Comparison of ENCODE assay signal across 20 mouse cellular contexts in genomic region chrX:147328289-147328688, GRCm38 (mm10).
DNase-seq lines count a peak whose midpoint lies in the region; ATAC-seq lines count a peak whose summit lies in the region.
"Had no signal": no experiment of that assay in that cellular context is flagged by ENCODE, and none has a peak within 500 bp of the region (broad histone marks: within the 10 kb centered on the region; RNA-seq: fewer than 3 reads in every experiment).

No protein-coding gene starts in this region.

- no peak overlapping the region for H3K4me2 ChIP-seq in kidney, embryonic 14.5 days (replicated peaks; ENCODE audit: low read depth, low read length)
- H3K4me2 ChIP-seq in heart, embryonic 12.5 days, result no peak overlapping the region
- H3K4me2 ChIP-seq: embryonic facial prominence, embryonic 13.5 days; limb, embryonic 13.5 days; liver, embryonic 15.5 days; neural tube, embryonic 15.5 days had no signal

- H3K27me3 ChIP-seq in kidney, embryonic 14.5 days (ENCODE audit: control insufficient read depth, insufficient read depth, low read length), result no peaks in the 10 kb centered on the region
- H3K27me3 ChIP-seq in heart, embryonic 12.5 days (replicated peaks), result no peaks in the 10 kb centered on the region
- H3K27me3 ChIP-seq: embryonic facial prominence, embryonic 13.5 days; limb, embryonic 13.5 days; liver, embryonic 15.5 days; neural tube, embryonic 15.5 days had no signal

- H3K27ac ChIP-seq in kidney, embryonic 14.5 days (ENCODE audit: low read depth, low read length), result no peak overlapping the region
- H3K27ac ChIP-seq in heart, embryonic 12.5 days (ENCODE audit: poor library complexity, severe bottlenecking), result no peak overlapping the region
- H3K27ac ChIP-seq: embryonic facial prominence, embryonic 13.5 days; hindbrain, embryonic 10.5 days; left cerebral cortex, adult 2 months; limb, embryonic 13.5 days; liver, embryonic 15.5 days; midbrain, embryonic 10.5 days; neural tube, embryonic 15.5 days had no signal

- no peak overlapping the region for H3K9ac ChIP-seq in kidney, embryonic 14.5 days (ENCODE audit: low read depth, low read length)
- H3K9ac ChIP-seq in heart, embryonic 12.5 days, result no peak overlapping the region
- H3K9ac ChIP-seq: embryonic facial prominence, embryonic 13.5 days; forebrain, postnatal 0 days; limb, embryonic 13.5 days; liver, embryonic 15.5 days; neural tube, embryonic 15.5 days had no signal

- no peaks in the 10 kb centered on the region for H3K4me1 ChIP-seq in kidney, embryonic 14.5 days (ENCODE audit: control insufficient read depth, insufficient read depth, low read length)
- no peaks in the 10 kb centered on the region for H3K4me1 ChIP-seq in heart, embryonic 12.5 days (replicated peaks)
- H3K4me1 ChIP-seq: embryonic facial prominence, embryonic 13.5 days; hindbrain, embryonic 10.5 days; limb, embryonic 13.5 days; liver, embryonic 15.5 days; midbrain, embryonic 10.5 days; neural tube, embryonic 15.5 days had no signal

- no peak overlapping the region for H3K4me3 ChIP-seq in kidney, embryonic 14.5 days (ENCODE audit: low read length)
- H3K4me3 ChIP-seq in heart, embryonic 12.5 days, result no peak overlapping the region
- H3K4me3 ChIP-seq: embryonic facial prominence, embryonic 13.5 days; hindbrain, embryonic 10.5 days; left cerebral cortex, adult 2 months; limb, embryonic 13.5 days; liver, embryonic 15.5 days; midbrain, embryonic 10.5 days; neural tube, embryonic 15.5 days had no signal

- DNase-seq in kidney, adult 18-20 months, result no peak
- DNase-seq in embryo, embryonic 10 days (ENCODE audit: low spot score), result peak; percentile 37
- DNase-seq in kidney, postnatal 10 days, result peak; percentile 30
- no peak for DNase-seq in heart, adult 9 months (ENCODE audit: low spot score in 2 of 2)
- DNase-seq: cerebellum, adult 11-12 months; cerebellum, postnatal 25 days; forebrain, postnatal 0 days; heart, adult 18-20 months; right cerebral cortex, postnatal 4 days; thymus, postnatal 36 days had no signal

- peak; percentile 57; the same call in 1 of the 2 replicates for ATAC-seq in kidney, embryonic 14.5 days (ENCODE audit: low FRiP score, low TSS enrichment)
- ATAC-seq in heart, embryonic 12.5 days (ENCODE audit: insufficient number of reproducible peaks, low FRiP score), result no peak
- ATAC-seq in monocyte, adult 5-6 weeks (replicated peaks; ENCODE audit: insufficient number of reproducible peaks, low FRiP score, low TSS enrichment, poor library complexity, severe bottlenecking), result no peak
- ATAC-seq: forebrain, postnatal 0 days had no signal

- 27% methylated on average over 3 of the region's 3 CpGs for WGBS in kidney, embryonic 14.5 days
- WGBS in heart, embryonic 12.5 days, result 25% methylated on average over 3 of the region's 3 CpGs

- no peaks in the 10 kb centered on the region for H3K9me3 ChIP-seq in kidney, embryonic 14.5 days (ENCODE audit: control insufficient read depth, low read length)
- no peaks in the 10 kb centered on the region for H3K9me3 ChIP-seq in heart, embryonic 12.5 days (replicated peaks)
- H3K9me3 ChIP-seq: embryonic facial prominence, embryonic 13.5 days; hindbrain, embryonic 10.5 days; limb, embryonic 13.5 days; liver, embryonic 15.5 days; midbrain, embryonic 10.5 days; neural tube, embryonic 15.5 days had no signal

- no peaks in the 10 kb centered on the region for H3K36me3 ChIP-seq in kidney, embryonic 14.5 days (ENCODE audit: control insufficient read depth, insufficient read depth, low read length)
- no peaks in the 10 kb centered on the region for H3K36me3 ChIP-seq in heart, embryonic 12.5 days
- H3K36me3 ChIP-seq: embryonic facial prominence, embryonic 13.5 days; hindbrain, embryonic 10.5 days; limb, embryonic 13.5 days; liver, embryonic 15.5 days; midbrain, embryonic 10.5 days; neural tube, embryonic 15.5 days had no signal

Comparison
In these comparisons a context has a peak if more than half of its experiments do, and no peak if none do; other contexts are left out.
1. DNase-seq: peak in embryo, embryonic 10 days (single experiment) and kidney, postnatal 10 days (single experiment); none in kidney, adult 18-20 months (single experiment) and heart, adult 9 months (0 of 2).